Mouse (Mus musculus) CH12.LX (cell line): ENCODE results near the gene Ptprd.

Source experiments
- CTCF ChIP-seq, 2 experiments: IDR thresholded peaks in 1 of 2; conservative IDR thresholded peaks in 1 of 2; 2 replicates each; pipeline ENCODE4 v1.5.1; 2011 to 2012; ENCODE audit warnings: low read depth in 2 of 2, low read length in 2 of 2, improper control_type of control experiment in 1 of 2, inconsistent platforms in 1 of 2, mild to moderate bottlenecking in 1 of 2, moderate library complexity in 1 of 2
- EP300 ChIP-seq: IDR thresholded peaks from 2 replicates; pipeline ENCODE4 v1.6.1; 2011; ENCODE audit warnings: low read length, improper control_type of control experiment
- JUND ChIP-seq: conservative IDR thresholded peaks from 2 replicates; pipeline ENCODE4 v1.6.1; 2011; ENCODE audit warnings: low read depth, low read length, improper control_type of control experiment
- MAX ChIP-seq: IDR thresholded peaks from 2 replicates; pipeline ENCODE4 v1.6.1; 2011; ENCODE audit warnings: low read length, improper control_type of control experiment

GRCm38 (mm10) chr4:76190788-76191187, 2021.0 kb downstream of the Ptprd start:
- no peak for TF ChIP-seq CTCF (conservative IDR thresholded peaks at IDR 0.05 in 1 of 2, IDR thresholded peaks at IDR 0.05 in 1 of 2; ENCODE audit: low read depth in 2 of 2, low read length in 2 of 2)
- no peak for TF ChIP-seq JUND
- no peak for TF ChIP-seq MAX
- TF ChIP-seq EP300, result no peak
